In the genomic region with DNA sequence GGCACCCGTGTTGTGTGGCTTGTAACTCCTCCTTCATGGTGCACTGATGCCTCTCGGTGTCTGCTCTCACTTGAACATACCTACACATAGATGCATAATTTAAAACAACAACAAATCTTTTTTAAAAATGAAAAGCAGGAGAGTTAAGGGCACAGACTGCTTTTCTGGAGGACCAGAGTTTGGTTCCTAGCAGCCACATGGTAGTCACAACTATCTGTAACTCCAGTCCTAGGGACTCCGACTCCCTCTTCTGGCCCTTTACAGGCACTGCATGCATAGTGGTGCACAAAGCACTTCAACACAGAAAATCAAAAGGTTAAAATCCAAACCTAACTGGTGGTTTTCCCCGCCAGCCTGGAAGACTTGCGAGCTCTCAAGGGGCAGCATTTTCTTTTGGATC, we compare ENCODE assay signal across 2 mouse cellular contexts.
TF ChIP-seq lines count a peak whose summit lies in the region.

No protein-coding gene starts in this region.

TF ChIP-seq in CH12.LX, 34 proteins besides CTCF, POLR2A, EP300 and RAD21:
- TF ChIP-seq ETS1 (conservative IDR thresholded peaks at IDR 0.05; ENCODE audit: low read depth, low read length) (no peak), MAFK (IDR thresholded peaks at IDR 0.05; ENCODE audit: insufficient replicate concordance, low read length) (no peak), ZKSCAN1 (IDR thresholded peaks at IDR 0.05; ENCODE audit: borderline replicate concordance, low read depth, low read length) (no peak)

TF ChIP-seq in ES-E14, 5 proteins besides CTCF, POLR2A, EP300 and RAD21:
- TF ChIP-seq HCFC1 (IDR thresholded peaks at IDR 0.05; ENCODE audit: borderline replicate concordance, insufficient read depth, low read length) = 0 out of 2 replicates have a peak, but pooled peaks have one; percentile 28
- TF ChIP-seq ZNF384 (IDR thresholded peaks at IDR 0.05; ENCODE audit: low read depth, low read length) = no peak
